Mouse (Mus musculus) myocyte (in vitro differentiated cells): ENCODE results near the gene Phf21a. TPM values are rescaled to one million over a fixed set of nuclear protein-coding genes. Genes with fewer than 3 reads are reported as not detected.
A peak's percentile ranks its signal among the peaks of the same experiment; 100 is the strongest.

Experiments
- H3K27me3 ChIP-seq: one replicate; pipeline ENCODE4 v1.6.1; 2011; ENCODE audit not compliant: control insufficient read depth, insufficient read depth, insufficient read length
- H3K36me3 ChIP-seq: one replicate; pipeline ENCODE4 v1.6.1; 2011; ENCODE audit not compliant: control insufficient read depth, insufficient read depth
- H3K4me2 ChIP-seq: one replicate; pipeline ENCODE4 v1.6.1; 2011; ENCODE audit warnings: low read depth, control low read depth
- H3K4me3 ChIP-seq: one replicate; pipeline ENCODE4 v1.5.1; 2011; ENCODE audit warnings: mild to moderate bottlenecking, control low read depth, moderate library complexity
- H3K79me2 ChIP-seq: one replicate; pipeline ENCODE4 v1.6.1; 2011; ENCODE audit not compliant: control insufficient read depth, insufficient read depth
- H3ac ChIP-seq: one replicate; pipeline ENCODE4 v1.6.1; 2011; ENCODE audit not compliant: control insufficient read depth, insufficient read length
- CEBPB ChIP-seq: IDR thresholded peaks from 2 replicates; pipeline ENCODE4 v1.6.1; 2011; ENCODE audit warnings: mild to moderate bottlenecking, moderate library complexity; ENCODE audit not compliant: poor library complexity, insufficient read depth, severe bottlenecking
- E2F4 ChIP-seq: IDR thresholded peaks from one replicate; pipeline ENCODE4 v1.6.1; 2011; ENCODE audit warnings: mild to moderate bottlenecking, control low read depth, moderate library complexity; ENCODE audit not compliant: insufficient read depth
- MAX ChIP-seq: IDR thresholded peaks from one replicate; pipeline ENCODE4 v1.6.1; 2011; ENCODE audit warnings: low read depth, mild to moderate bottlenecking, control low read depth
- MYOD1 ChIP-seq, 3 experiments: IDR thresholded peaks; one replicate each; pipeline ENCODE4 v1.6.1; 2011; ENCODE audit warnings: control low read depth in 2 of 3, low read depth in 2 of 3, mild to moderate bottlenecking in 2 of 3, moderate library complexity in 1 of 3; ENCODE audit not compliant: insufficient read length in 2 of 3, control insufficient read depth in 1 of 3
- MYOG ChIP-seq, 3 experiments: IDR thresholded peaks; one replicate each; pipeline ENCODE4 v1.6.1; 2011; ENCODE audit warnings: control low read depth in 2 of 3, low read depth in 2 of 3, mild to moderate bottlenecking in 2 of 3; ENCODE audit not compliant: insufficient read length in 2 of 3, control insufficient read depth in 1 of 3, insufficient read depth in 1 of 3
- POLR2A ChIP-seq: IDR thresholded peaks from one replicate; pipeline ENCODE4 v1.6.1; 2011; ENCODE audit warnings: low read depth, mild to moderate bottlenecking, control low read depth, moderate library complexity; ENCODE audit not compliant: insufficient read length
- POLR2AphosphoS2 ChIP-seq: IDR thresholded peaks from one replicate; pipeline ENCODE4 v1.6.1; 2011; ENCODE audit warnings: low read depth, control low read depth; ENCODE audit not compliant: insufficient read length
- REST ChIP-seq: IDR thresholded peaks from one replicate; pipeline ENCODE4 v1.6.1; 2011; ENCODE audit warnings: mild to moderate bottlenecking, control low read depth, moderate library complexity; ENCODE audit not compliant: insufficient read depth, insufficient read length
- SRF ChIP-seq: IDR thresholded peaks from one replicate; pipeline ENCODE4 v1.6.1; 2011; ENCODE audit warnings: low read depth; ENCODE audit not compliant: control insufficient read depth, insufficient read length
- TCF12 ChIP-seq: IDR thresholded peaks from one replicate; pipeline ENCODE4 v1.6.1; 2011; ENCODE audit warnings: mild to moderate bottlenecking, control low read depth; ENCODE audit not compliant: poor library complexity, insufficient read depth, severe bottlenecking
- TCF3 ChIP-seq: IDR thresholded peaks from one replicate; pipeline ENCODE4 v1.6.1; 2011; ENCODE audit warnings: low read depth, control low read depth; ENCODE audit not compliant: insufficient read length
- USF1 ChIP-seq: IDR thresholded peaks from one replicate; pipeline ENCODE4 v1.6.1; 2011; ENCODE audit warnings: low read depth, mild to moderate bottlenecking, control low read depth, moderate library complexity
- polyA plus RNA-seq: library from polyadenylated mRNA; unstranded; fragments of >200 nt; fragmentation: generic; extraction: Trizol; gene quantifications from one replicate; pipeline ENCODE4 v1.2.1, GENCODE M21; 2012; ENCODE audit warnings: missing spikeins

Phf21a gene
- polyA plus RNA-seq, 1 experiment: 14.7 TPM

- no peaks in the 10 kb centered on the region for H3K27me3 ChIP-seq
- TF ChIP-seq USF1 (no peak), TCF3 (no peak), POLR2A (no peak), MAX (no peak), MYOG (IDR thresholded peaks at IDR 0.05; ENCODE audit: control insufficient read depth in 1 of 3, insufficient read depth in 1 of 3, insufficient read length in 2 of 3, low read depth in 2 of 3) (no peak), POLR2AphosphoS2 (no peak), E2F4 (no peak), CEBPB (no peak), REST (no peak), MYOD1 (IDR thresholded peaks at IDR 0.05; ENCODE audit: control insufficient read depth in 1 of 3, insufficient read length in 2 of 3, low read depth in 2 of 3) (no peak)
- H3ac ChIP-seq: no peak overlapping the region
- no peaks in the 10 kb centered on the region for H3K79me2 ChIP-seq
- no peaks in the 10 kb centered on the region for H3K36me3 ChIP-seq
- no peak overlapping the region for H3K4me3 ChIP-seq
- H3K4me2 ChIP-seq: no peak overlapping the region
Observed at GRCm38 (mm10) chr2:92316652-92317051, 223.7 kb downstream of the Phf21a start.

- no peaks in the 10 kb centered on the region for H3K27me3 ChIP-seq
- H3K4me2 ChIP-seq: no peak overlapping the region
- no peak overlapping the region for H3ac ChIP-seq
- no peaks in the 10 kb centered on the region for H3K36me3 ChIP-seq
- TF ChIP-seq MYOG (IDR thresholded peaks at IDR 0.05; ENCODE audit: control insufficient read depth in 1 of 3, insufficient read depth in 1 of 3, insufficient read length in 2 of 3, low read depth in 2 of 3) (no peak), POLR2A (no peak), MYOD1 (IDR thresholded peaks at IDR 0.05; ENCODE audit: control insufficient read depth in 1 of 3, insufficient read length in 2 of 3, low read depth in 2 of 3) (no peak), E2F4 (no peak), POLR2AphosphoS2 (no peak), MAX (no peak), TCF12 (no peak), CEBPB (no peak)
- no peaks in the 10 kb centered on the region for H3K79me2 ChIP-seq
- no peak overlapping the region for H3K4me3 ChIP-seq
Observed at GRCm38 (mm10) chr2:92317228-92317627, 224.3 kb downstream of the Phf21a start.

GRCm38 (mm10) chr2:92322669-92323068 is 229.8 kb downstream of the Phf21a start:
- H3ac ChIP-seq: no peak overlapping the region
- H3K36me3 ChIP-seq: no peaks in the 10 kb centered on the region
- H3K79me2 ChIP-seq: no peaks in the 10 kb centered on the region
- TF ChIP-seq CEBPB (no peak), USF1 (peak; percentile 47)
- H3K27me3 ChIP-seq: no peaks in the 10 kb centered on the region
- H3K4me2 ChIP-seq: no peak overlapping the region
- no peak overlapping the region for H3K4me3 ChIP-seq

- Histone ChIP-seq H3ac (no peak overlapping the region), H3K36me3 (peaks cover 8% of the 10 kb centered on the region), H3K27me3 (no peaks in the 10 kb centered on the region), H3K4me3 (no peak overlapping the region), H3K79me2 (no peaks in the 10 kb centered on the region), H3K4me2 (no peak overlapping the region)
- TF ChIP-seq CEBPB (no peak), MYOD1 (IDR thresholded peaks at IDR 0.05; ENCODE audit: control insufficient read depth in 1 of 3, insufficient read length in 2 of 3, low read depth in 2 of 3) (no peak), TCF3 (no peak), POLR2A (no peak), MAX (no peak), TCF12 (no peak), USF1 (no peak), SRF (no peak), POLR2AphosphoS2 (no peak), REST (no peak), MYOG (IDR thresholded peaks at IDR 0.05; ENCODE audit: control insufficient read depth in 1 of 3, insufficient read depth in 1 of 3, insufficient read length in 2 of 3, low read depth in 2 of 3) (no peak), E2F4 (no peak)
Observed at GRCm38 (mm10) chr2:92325676-92326075, 232.8 kb downstream of the Phf21a start.

- no peaks in the 10 kb centered on the region for H3K27me3 ChIP-seq
- TF ChIP-seq MAX: no peak
- no peak for TF ChIP-seq E2F4
- no peak for TF ChIP-seq REST
- no peak for TF ChIP-seq USF1
- TF ChIP-seq POLR2AphosphoS2: no peak
- no peak for TF ChIP-seq TCF3
- no peak for TF ChIP-seq MYOD1 (IDR thresholded peaks at IDR 0.05; ENCODE audit: control insufficient read depth in 1 of 3, insufficient read length in 2 of 3, low read depth in 2 of 3)
- no peak overlapping the region for H3K4me2 ChIP-seq
- H3K4me3 ChIP-seq: no peak overlapping the region
- H3K36me3 ChIP-seq: peaks cover 8% of the 10 kb centered on the region
- H3ac ChIP-seq: no peak overlapping the region
- no peaks in the 10 kb centered on the region for H3K79me2 ChIP-seq
Observed at GRCm38 (mm10) chr2:92326221-92326620, 233.3 kb downstream of the Phf21a start.
